Mouse (Mus musculus) kidney, postnatal 4 days (tissue): ENCODE data around the gene Vmn2r72.

Source experiments
- DNase-seq, 2 experiments: peaks; one replicate each; pipeline ENCODE4 v3.0.0; 2021; ENCODE audit warnings: mixed read lengths in 2 of 2

The Vmn2r72 gene

DNA sequence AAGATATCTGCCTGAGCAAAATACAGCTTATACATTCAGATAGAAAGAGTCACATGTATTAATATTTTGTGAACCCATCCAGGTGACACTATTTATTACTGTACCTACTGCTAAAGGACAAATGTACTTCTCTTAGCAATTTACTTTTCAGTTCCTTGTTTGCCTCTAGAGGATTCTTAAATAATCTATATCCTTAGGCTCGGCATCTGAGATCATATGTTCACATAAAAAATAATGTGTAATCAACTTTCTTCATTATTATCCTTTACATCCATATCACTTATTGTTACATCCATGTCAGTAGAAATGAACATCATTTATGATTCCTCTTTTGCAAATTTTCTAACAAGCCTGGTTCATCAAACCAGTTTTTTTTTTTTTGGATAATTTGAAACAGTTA lies at the start of gene Vmn2r72:
TSS of gene Vmn2r72 (minus strand) at position 101 of the 400 bp plus-strand sequence.
- no peak for DNase-seq
